Mouse (Mus musculus) liver, embryonic 18 days (tissue): ENCODE measurements around the gene Dync1li1. TPM values are rescaled to one million over a fixed set of nuclear protein-coding genes. Genes with fewer than 3 reads are reported as not detected.

Source experiments
- polyA plus RNA-seq: library from polyadenylated mRNA; depleted of rRNA; stranded (reverse); fragments of >200 nt; gene quantifications from 2 replicates; pipeline ENCODE4 v1.2.3, GENCODE M21; 2012; rRNA removed

Dync1li1 gene
- 9.3 and 9.4 TPM in 2 replicates for polyA plus RNA-seq

DNA sequence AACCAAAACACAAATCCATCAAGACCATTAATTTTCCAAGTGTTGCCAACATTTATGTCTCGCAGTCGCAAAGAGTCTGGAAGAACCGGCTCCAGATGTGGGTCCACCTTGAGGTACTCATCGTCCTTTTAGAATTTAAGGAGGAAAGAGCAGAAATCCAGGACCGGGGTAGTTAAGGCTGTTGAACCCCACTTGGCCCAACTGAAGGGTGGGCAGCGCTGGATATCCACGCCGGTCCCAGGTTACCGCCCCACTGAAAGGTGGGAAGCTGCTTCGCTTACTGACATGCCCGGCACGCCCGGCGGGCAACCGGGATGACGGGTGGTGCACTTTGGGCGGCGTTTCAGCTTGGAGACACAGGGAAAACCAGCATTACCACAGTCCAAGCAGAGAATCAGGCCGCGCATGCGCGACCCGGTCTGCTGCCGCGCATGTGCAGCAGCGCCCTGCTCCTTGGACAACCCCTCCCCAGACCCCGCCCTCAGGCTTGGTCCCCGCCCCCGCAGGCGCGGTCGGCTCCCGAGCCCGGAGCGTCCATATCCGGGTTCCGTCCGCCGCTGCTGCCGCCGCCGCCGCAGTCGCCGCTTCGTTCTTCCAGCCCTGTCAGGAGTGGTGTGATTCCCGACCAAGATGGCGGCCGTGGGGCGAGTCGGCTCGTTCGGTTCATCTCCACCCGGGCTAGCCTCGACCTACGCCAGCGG lies at the start of gene Dync1li1:
Dync1li1 (plus strand) TSS at position 539 of the 701 bp plus-strand sequence.

DNA sequence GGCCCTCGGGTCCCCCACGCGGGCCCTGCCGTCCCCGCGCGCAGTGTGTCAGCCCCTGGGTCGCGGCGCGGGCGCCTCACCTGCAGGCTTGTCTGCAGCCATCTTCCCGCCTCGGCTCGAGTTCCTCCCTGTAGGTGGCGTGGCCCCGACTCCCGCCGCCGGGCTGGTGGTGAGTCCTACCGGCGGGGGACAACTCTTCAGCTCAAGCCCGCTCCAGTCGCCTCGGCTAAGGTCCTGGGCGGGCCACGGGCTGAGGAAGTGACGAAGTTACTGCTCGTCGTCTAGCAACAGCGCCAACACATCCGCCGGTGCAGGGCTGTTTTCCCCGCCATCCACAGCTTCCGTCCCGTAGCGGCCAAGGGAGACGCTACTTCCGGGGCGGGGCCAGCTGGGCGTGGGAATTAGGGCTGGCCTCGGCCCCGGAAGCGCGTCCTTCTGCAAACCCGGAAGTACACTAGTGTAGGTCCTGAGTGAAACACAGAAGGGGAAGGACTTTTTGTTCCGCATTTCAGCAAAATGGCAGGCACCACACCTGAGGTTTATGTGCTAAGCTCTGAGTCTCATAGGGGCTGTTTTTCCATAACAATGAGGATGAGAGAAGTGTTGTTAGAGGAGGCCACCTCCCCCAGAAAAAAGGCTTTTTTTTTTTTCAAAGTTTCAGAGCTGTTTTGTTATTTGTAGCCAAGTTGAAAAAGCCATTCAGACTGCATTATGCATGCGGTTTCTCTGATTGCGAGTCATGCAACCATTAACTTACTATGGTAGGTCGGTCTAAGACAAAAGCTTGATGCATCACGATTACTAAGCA lies 48.5 kb upstream of the Dync1li1 start, which contains the start of gene Cnot10:
Cnot10 (minus strand) TSS at position 346 of the 808 bp plus-strand sequence.

DNA sequence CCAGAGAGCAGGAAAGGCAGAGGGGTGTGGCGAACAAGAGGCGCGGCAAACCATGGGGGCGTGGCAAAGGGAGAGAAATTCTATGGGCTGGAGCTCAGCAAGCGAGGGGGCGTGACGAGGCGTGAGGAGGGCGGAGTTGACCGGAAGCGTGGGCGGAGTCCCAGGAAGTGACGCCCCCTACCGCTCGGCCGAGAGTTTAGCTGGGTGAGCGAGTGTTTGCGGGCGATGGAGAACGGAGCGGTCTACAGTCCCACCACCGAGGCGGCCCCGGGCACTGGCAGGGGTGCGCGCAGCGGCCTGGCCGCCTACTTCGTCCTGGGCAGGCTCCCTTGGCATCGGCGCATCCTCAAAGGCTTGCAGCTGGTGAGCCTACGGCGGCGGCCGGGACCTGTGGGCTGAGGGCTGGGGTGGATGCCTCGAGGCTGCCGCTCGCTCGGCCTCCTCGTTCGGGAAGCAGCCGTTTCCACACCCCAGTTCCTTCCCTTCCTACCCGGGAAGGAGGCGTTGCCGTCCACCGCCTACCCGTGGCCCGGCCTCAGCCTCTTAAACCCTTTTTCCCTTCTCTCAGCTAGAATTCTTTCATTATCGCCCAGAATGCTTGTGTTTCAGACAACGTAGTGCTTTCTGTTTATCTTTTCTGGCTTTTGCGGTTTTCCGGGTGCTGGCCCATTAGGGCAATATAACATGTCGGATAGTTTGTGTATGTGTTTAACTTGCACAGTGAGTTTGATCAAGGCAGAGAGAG lies 42.6 kb downstream of the Dync1li1 start, which contains the start of gene Cmtm6:
Cmtm6 (plus strand) TSS at position 106 of the 745 bp plus-strand sequence.

Other genes starting within 250 kb of the Dync1li1 start
- 0.02 TPM in 1 of 2 replicates, not detected in the other for gene Ccr4, start 183.9 kb upstream of the Dync1li1 start, polyA plus RNA-seq
- not detected in 2 replicates for gene C130032M10Rik, start 173.1 kb upstream of the Dync1li1 start, polyA plus RNA-seq
- 0.11 and 0.20 TPM in 2 replicates for gene Trim71, start 124.4 kb upstream of the Dync1li1 start, polyA plus RNA-seq
- 18.3 and 19.5 TPM in 2 replicates for gene Cnot10, start 48.6 kb upstream of the Dync1li1 start, polyA plus RNA-seq
- 22.0 and 23.0 TPM in 2 replicates for gene Cmtm6, start 42.3 kb downstream of the Dync1li1 start, polyA plus RNA-seq
- gene Cmtm7, start 93.1 kb downstream of the Dync1li1 start, polyA plus RNA-seq, result 54.8 and 57.0 TPM in 2 replicates
- 61.0 and 62.6 TPM in 2 replicates for gene Cmtm8, start 155.4 kb downstream of the Dync1li1 start, polyA plus RNA-seq
- 7.7 and 8.3 TPM in 2 replicates for gene Gpd1l, start 245.2 kb downstream of the Dync1li1 start, polyA plus RNA-seq